Mouse (Mus musculus) intestine, embryonic 15.5 days (tissue): ENCODE data around the gene Smarcc2. TPM values are rescaled to one million over a fixed set of nuclear protein-coding genes. Genes with fewer than 3 reads are reported as not detected.

ENCODE experiments used
- ATAC-seq: fragments of 200-750 bp; cut with Nextera tagmentation; 2 replicates; pipeline ENCODE4 v1.8.0; 2017; ENCODE audit warnings: moderate TSS enrichment, moderate library complexity
- H3K27ac ChIP-seq: fragments of 300-500 bp; sonication (generic); 2 replicates; pipeline ENCODE4 v1.5.1; 2015; ENCODE audit warnings: mild to moderate bottlenecking, inconsistent platforms
- H3K27me3 ChIP-seq: fragments of 300-500 bp; sonication (generic); replicated peaks from 2 replicates; pipeline ENCODE4 v1.6.1; 2015; ENCODE audit warnings: inconsistent platforms
- H3K36me3 ChIP-seq: fragments of 300-500 bp; sonication (generic); 2 replicates; pipeline ENCODE4 v1.6.1; 2015; ENCODE audit warnings: inconsistent platforms
- H3K4me1 ChIP-seq: fragments of 300-500 bp; sonication (generic); replicated peaks from 2 replicates; pipeline ENCODE4 v1.6.1; 2015; ENCODE audit warnings: inconsistent platforms
- H3K4me2 ChIP-seq: fragments of 300-500 bp; sonication (generic); replicated peaks from 2 replicates; pipeline ENCODE4 v1.6.1; 2015; ENCODE audit warnings: mild to moderate bottlenecking, inconsistent platforms
- H3K4me3 ChIP-seq: fragments of 300-500 bp; sonication (generic); replicated peaks from 2 replicates; pipeline ENCODE4 v1.5.1; 2015; ENCODE audit warnings: inconsistent platforms
- H3K9ac ChIP-seq: fragments of 300-500 bp; sonication (generic); 2 replicates; pipeline ENCODE4 v1.6.1; 2015; ENCODE audit warnings: inconsistent platforms
- H3K9me3 ChIP-seq: fragments of 300-500 bp; sonication (generic); 2 replicates; pipeline ENCODE4 v1.6.1; 2016; ENCODE audit warnings: inconsistent platforms
- WGBS: fragments of 180-500 bp; shearing (Covaris S2); methylation state at CpG from one replicate; pipeline ENCODE4 v1.1.7; 2015; 5-methylcytosine and 5-hydroxymethylcytosine counted together
- polyA plus RNA-seq: library from polyadenylated mRNA; unstranded; fragments of >200 nt; fragmentation: Nextera tagmentation; extraction: Ambion mirVana; gene quantifications from 2 replicates; pipeline ENCODE4 v1.2.1, GENCODE M21; 2015

Gene Smarcc2
- polyA plus RNA-seq, 1 experiment from 2014 or later = 62.5 TPM

DNA sequence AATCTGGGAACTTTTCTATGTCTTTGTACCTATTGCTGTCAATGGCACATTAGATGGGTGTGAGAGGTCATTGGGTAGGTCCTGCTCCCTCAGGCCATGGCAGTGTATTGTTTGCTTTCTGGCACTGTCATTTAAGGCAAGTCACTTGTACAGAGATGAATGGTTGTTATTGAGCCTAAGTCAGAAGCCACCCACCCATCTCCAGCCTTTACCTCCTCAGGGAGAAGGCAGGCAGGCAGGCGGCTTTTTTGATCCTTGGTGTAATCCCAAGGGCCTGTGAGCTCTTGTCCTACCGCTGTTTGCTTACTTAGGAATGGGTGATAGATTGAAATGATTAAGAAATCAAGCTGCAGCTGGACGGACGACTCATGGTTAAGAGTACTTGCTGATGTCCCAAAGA, 29.6 kb upstream of the Smarcc2 start:
- Histone ChIP-seq H3K4me3 (no peak overlapping the region), H3K4me1 (no peaks in the 10 kb centered on the region), H3K36me3 (peaks cover 21% of the 10 kb centered on the region), H3K9me3 (no peaks in the 10 kb centered on the region), H3K9ac (no peak overlapping the region), H3K27me3 (no peaks in the 10 kb centered on the region), H3K27ac (no peak overlapping the region), H3K4me2 (no peak overlapping the region)
- WGBS = 79% methylated on average over 4 of the region's 4 CpGs
- ATAC-seq = no peak

DNA sequence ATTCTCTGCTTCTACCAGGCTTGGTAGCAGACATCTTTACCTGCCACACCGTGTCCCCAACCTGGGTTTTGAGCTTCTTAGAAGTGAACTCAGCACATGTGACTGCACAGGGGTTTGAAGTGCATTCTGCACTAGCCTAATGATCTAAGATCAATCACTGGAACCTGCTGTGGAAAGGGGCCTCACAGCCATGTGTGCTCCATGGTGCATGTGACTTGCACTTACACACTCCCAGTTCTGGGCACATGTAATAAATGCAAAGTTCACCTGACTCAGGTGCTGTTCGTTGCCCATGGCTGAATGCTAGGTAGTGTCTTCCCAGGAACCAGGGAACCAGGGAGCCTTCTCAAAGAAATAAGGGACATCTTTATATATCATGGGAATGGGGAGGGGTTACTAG, 25.6 kb upstream of the Smarcc2 start:
- H3K36me3 ChIP-seq = peaks cover 49% of the 10 kb centered on the region
- 84% methylated on average over 2 of the region's 2 CpGs for WGBS
- peak; percentile 74 for ATAC-seq
- no peak overlapping the region for H3K4me2 ChIP-seq
- no peaks in the 10 kb centered on the region for H3K4me1 ChIP-seq
- H3K27me3 ChIP-seq = no peaks in the 10 kb centered on the region
- no peak overlapping the region for H3K9ac ChIP-seq
- H3K4me3 ChIP-seq = no peak overlapping the region
- H3K9me3 ChIP-seq = no peaks in the 10 kb centered on the region
- H3K27ac ChIP-seq = no peak overlapping the region

DNA sequence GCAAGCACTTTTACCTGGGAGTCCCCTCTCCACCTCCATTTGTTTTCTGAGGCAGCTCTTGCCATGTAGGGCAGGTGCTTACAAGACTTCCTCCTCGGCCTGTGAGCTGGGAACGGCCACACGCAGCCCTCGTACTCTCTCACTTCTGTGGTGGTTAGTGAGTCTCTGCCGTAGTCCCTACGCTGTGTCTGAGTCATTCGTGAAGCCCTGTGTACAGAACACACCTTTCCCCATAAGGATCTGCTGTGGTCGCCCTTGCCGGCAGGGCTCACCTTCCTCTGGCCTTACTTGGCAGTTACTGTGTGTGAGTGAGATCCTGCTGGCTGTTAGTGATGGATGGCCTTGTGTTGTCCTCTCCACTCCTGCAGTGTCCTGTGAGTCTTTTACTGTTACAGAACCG, 24.4 kb upstream of the Smarcc2 start:
- WGBS = 81% methylated on average over 10 of the region's 10 CpGs

DNA sequence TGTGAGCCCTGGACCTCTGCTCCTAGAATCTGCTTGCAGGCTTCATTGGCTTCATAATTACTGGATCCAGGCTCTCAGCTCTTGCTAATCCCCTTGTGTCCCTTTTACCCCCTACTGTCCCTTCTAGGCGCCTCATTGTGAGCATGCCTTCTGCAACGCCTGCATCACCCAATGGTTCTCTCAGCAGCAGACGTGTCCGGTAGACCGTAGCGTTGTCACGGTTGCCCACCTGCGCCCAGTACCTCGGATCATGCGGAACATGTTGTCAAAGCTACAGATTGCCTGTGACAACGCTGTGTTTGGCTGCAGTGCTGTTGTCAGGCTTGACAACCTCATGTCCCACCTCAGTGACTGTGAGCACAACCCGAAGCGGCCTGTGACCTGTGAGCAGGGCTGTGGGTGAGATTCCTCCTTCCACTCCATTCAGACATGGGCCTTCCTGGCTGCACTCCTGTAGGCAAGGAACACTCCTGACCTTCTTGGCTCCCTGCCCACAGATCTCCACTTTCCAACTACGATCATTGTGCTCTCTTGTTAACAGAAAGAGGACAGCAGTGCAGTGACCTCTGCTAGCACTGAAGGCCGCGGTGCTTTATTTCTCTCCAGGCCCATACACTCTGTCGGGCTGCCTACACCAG, 23.7 kb upstream of the Smarcc2 start:
- H3K4me3 ChIP-seq = no peak overlapping the region
- H3K36me3 ChIP-seq = peaks cover 46% of the 10 kb centered on the region
- H3K4me2 ChIP-seq = no peak overlapping the region
- H3K27ac ChIP-seq = no peak overlapping the region
- no peaks in the 10 kb centered on the region for H3K4me1 ChIP-seq
- no peak for ATAC-seq
- no peak overlapping the region for H3K9ac ChIP-seq
- WGBS = 84% methylated on average over 17 of the region's 17 CpGs
- H3K27me3 ChIP-seq = no peaks in the 10 kb centered on the region
- H3K9me3 ChIP-seq = no peaks in the 10 kb centered on the region

More for the DNA sequence above, 24.4 kb upstream of the Smarcc2 start:
- no peak for ATAC-seq
- no peaks in the 10 kb centered on the region for H3K9me3 ChIP-seq
- H3K27me3 ChIP-seq = no peaks in the 10 kb centered on the region
- H3K4me3 ChIP-seq = no peak overlapping the region
- no peak overlapping the region for H3K27ac ChIP-seq
- no peak overlapping the region for H3K9ac ChIP-seq
- no peaks in the 10 kb centered on the region for H3K4me1 ChIP-seq
- H3K4me2 ChIP-seq = no peak overlapping the region
- peaks cover 48% of the 10 kb centered on the region for H3K36me3 ChIP-seq

DNA sequence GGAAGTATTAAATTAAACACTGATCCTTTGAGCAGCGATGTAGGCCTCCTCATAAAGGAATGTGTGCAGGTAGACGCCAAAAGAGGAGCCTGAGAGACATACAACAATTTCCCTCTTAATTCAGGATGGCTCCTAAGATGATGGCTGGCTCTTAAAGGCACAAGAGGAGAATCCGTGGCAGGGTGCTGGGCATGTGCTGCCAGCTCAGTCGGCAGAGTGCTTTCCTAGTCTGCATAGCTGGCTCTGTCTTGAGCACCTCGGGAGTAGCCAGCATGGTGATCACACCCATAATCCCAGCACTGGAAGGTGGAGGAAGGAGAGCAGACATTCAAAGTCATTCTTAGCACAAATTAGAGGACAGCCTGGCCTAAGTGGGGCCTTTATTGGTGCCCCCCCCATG, 23.2 kb upstream of the Smarcc2 start:
- Histone ChIP-seq H3K4me2 (no peak overlapping the region), H3K36me3 (peaks cover 46% of the 10 kb centered on the region), H3K9ac (no peak overlapping the region), H3K4me3 (no peak overlapping the region), H3K4me1 (no peaks in the 10 kb centered on the region), H3K9me3 (no peaks in the 10 kb centered on the region), H3K27ac (no peak overlapping the region), H3K27me3 (no peaks in the 10 kb centered on the region)
- 86% methylated on average over 5 of the region's 5 CpGs for WGBS
- ATAC-seq = no peak

DNA sequence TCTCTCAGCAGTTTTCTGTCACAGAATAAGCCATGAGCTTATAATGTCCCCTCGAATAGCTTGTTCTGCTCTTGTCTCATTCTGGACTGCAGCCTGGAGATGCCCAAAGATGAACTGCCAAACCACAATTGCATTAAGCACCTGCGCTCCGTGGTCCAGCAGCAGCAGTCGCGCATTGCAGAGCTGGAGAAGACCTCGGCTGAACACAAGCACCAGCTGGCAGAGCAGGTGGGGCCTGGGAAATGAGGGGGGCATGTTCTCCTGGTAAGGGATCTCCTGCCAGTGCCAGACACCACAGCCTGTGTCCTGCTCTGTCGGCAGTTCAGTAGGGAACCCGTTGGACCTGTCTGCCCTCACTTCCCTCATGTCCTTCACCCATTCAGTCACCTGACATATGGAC, 22.7 kb upstream of the Smarcc2 start:
- H3K27ac ChIP-seq = no peak overlapping the region
- no peak overlapping the region for H3K4me3 ChIP-seq
- H3K4me2 ChIP-seq = no peak overlapping the region
- H3K9ac ChIP-seq = no peak overlapping the region
- H3K27me3 ChIP-seq = no peaks in the 10 kb centered on the region
- no peaks in the 10 kb centered on the region for H3K4me1 ChIP-seq
- peaks cover 50% of the 10 kb centered on the region for H3K36me3 ChIP-seq
- no peak for ATAC-seq
- 91% methylated on average over 8 of the region's 8 CpGs for WGBS
- no peaks in the 10 kb centered on the region for H3K9me3 ChIP-seq

DNA sequence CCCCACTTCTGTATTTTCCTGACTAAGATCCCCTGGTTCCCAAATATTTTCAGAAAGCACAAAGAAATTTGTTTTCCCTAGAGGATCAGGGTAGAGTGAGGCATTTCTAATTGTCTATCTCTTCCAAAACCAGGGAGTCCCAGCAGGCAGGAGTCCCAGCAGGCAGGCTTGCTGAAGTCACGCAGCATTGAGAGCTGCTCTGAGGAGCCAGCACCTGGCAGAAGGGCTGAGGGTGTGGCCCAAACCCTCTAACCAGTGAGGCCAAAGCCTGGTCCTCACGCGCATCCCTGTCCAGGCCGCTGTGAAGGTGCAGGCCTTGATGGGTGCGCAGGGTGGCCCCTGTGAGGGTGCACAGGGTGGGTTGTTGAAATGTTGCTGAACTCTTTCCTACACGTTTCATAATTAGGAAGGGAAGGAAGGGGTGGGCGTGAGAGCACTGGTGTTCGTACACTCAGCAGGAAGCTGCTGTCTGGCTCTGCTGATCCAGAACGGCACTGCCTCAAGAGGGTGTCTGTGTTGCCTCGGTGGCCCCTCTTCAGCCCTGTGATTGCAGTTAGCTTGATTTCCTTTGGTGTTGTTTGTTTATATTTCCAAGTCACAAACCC, 20.3 kb upstream of the Smarcc2 start:
- Histone ChIP-seq H3K4me1 (no peaks in the 10 kb centered on the region), H3K4me3 (no peak overlapping the region), H3K36me3 (peaks cover 45% of the 10 kb centered on the region), H3K4me2 (no peak overlapping the region), H3K27ac (no peak overlapping the region), H3K9me3 (no peaks in the 10 kb centered on the region), H3K9ac (no peak overlapping the region), H3K27me3 (no peaks in the 10 kb centered on the region)
- WGBS = 67% methylated on average over 10 of the region's 10 CpGs
- no peak for ATAC-seq

DNA sequence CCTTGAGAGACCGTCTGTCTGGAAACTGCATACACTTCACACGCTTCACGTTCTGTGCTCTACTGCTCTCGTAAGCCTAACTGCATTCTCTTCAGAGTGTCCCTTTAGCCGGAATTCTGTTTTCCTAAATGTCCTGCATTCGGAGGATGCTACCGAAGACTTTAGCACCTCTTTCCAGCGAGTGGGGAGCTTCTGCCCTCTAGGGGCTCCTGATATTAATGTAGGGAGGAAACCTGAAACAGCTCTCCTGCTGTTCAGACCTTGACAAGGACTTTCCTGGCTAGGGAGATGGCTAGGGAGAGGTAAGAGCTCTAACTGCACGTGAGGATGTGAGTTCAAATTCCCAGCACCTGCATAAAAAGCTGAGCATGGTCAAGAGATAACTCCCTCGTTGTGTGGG, 18.6 kb upstream of the Smarcc2 start:
- no peak overlapping the region for H3K4me2 ChIP-seq
- peaks cover 41% of the 10 kb centered on the region for H3K36me3 ChIP-seq
- no peaks in the 10 kb centered on the region for H3K4me1 ChIP-seq

DNA sequence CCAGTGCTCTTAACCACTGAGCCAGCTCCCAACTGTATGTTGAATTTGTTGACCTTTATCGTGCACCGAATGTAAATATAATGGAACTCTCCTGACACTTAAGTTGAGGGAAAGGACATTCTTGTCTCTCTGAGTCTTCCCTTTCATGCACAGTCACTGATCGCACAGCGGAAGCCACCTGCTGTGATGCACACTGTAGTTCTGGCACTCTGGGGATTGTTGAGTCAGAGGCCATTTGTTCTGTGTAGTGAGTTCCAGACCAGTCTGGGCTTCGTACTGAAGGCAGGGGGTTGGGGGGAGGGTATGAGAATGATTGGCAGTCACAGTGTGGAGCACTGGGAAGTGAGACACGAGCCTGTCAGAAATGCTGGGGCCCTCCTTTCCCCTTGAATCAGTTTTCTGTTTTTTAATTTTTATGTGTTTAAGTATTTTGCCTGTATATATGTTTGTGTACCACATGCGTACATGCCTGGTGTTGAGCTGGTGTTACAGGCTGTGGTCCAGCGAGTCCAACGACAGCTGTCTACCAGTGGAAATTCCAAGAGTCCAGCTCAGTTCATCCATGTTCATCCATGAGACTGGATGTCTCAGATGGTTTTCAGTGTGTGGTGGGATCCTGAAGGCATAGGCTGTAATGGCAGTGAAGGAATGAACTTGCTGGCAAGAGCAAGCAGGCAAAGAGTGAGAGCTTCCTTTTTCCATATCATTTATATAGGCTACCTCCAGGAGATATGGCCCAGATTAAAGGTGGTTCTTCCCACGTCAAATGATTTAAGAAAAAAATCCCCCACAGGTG, 17.5 kb upstream of the Smarcc2 start:
- H3K4me1 ChIP-seq = no peaks in the 10 kb centered on the region
- 88% methylated on average over 10 of the region's 10 CpGs for WGBS
- no peak for ATAC-seq
- no peak overlapping the region for H3K27ac ChIP-seq
- no peak overlapping the region for H3K4me3 ChIP-seq
- H3K27me3 ChIP-seq = no peaks in the 10 kb centered on the region
- H3K36me3 ChIP-seq = peaks cover 30% of the 10 kb centered on the region
- no peak overlapping the region for H3K4me2 ChIP-seq
- H3K9ac ChIP-seq = no peak overlapping the region
- H3K9me3 ChIP-seq = no peaks in the 10 kb centered on the region

More for the DNA sequence above, 18.6 kb upstream of the Smarcc2 start:
- no peaks in the 10 kb centered on the region for H3K27me3 ChIP-seq
- no peak overlapping the region for H3K4me3 ChIP-seq
- no peaks in the 10 kb centered on the region for H3K9me3 ChIP-seq
- WGBS = 57% methylated on average over 10 of the region's 10 CpGs
- H3K9ac ChIP-seq = no peak overlapping the region
- ATAC-seq = no peak
- no peak overlapping the region for H3K27ac ChIP-seq

DNA sequence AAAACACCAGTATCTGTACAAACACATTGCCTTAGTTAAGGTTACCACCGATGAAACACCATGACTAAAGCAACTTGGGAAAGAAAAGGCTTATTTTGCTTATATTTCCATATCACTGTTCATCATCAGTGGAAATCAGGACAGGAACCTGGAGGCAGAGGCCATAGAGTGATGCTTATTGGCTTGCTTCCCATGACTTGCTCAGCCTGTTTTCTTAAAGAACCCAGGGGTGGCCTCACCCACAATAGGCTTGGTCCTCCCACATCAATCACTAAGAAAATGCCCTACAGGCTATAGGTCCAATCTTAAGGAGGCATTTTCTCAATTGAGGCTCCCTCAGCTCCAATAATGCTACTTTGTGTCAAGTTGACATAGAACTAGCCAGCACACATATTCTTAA, 16.3 kb upstream of the Smarcc2 start:
- no peaks in the 10 kb centered on the region for H3K27me3 ChIP-seq
- no peak overlapping the region for H3K9ac ChIP-seq
- 89% methylated on average over 1 of the region's 1 CpGs for WGBS
- no peaks in the 10 kb centered on the region for H3K4me1 ChIP-seq
- no peak overlapping the region for H3K27ac ChIP-seq
- H3K9me3 ChIP-seq = no peaks in the 10 kb centered on the region
- peaks cover 21% of the 10 kb centered on the region for H3K36me3 ChIP-seq
- no peak overlapping the region for H3K4me3 ChIP-seq
- ATAC-seq = no peak
- H3K4me2 ChIP-seq = no peak overlapping the region

DNA sequence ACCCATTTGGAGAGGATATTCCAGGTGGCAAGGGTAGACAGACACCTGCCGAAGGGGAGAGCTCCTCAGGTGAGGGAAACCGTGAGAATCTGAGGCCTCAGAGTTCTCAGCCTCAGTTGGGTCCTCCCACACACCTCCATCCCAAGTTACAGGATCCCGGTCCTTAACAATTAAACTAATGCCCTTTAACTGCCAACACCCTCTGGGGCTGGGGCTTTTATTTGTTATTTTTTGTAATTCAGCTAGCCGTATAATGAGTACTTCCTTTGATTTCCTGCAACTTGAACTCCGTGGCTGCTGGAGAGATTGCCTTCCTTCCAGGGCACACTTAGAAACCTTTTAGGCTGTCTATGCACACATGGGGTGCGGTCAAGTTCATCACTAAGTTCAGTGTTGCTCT, 14.7 kb upstream of the Smarcc2 start:
- Histone ChIP-seq H3K4me1 (no peaks in the 10 kb centered on the region), H3K9ac (no peak overlapping the region), H3K36me3 (peaks cover 11% of the 10 kb centered on the region; the same call in 1 of the 2 replicates), H3K4me3 (no peak overlapping the region), H3K9me3 (no peaks in the 10 kb centered on the region), H3K27me3 (no peaks in the 10 kb centered on the region), H3K27ac (no peak overlapping the region), H3K4me2 (no peak overlapping the region)
- no peak for ATAC-seq
- WGBS = 69% methylated on average over 6 of the region's 6 CpGs

DNA sequence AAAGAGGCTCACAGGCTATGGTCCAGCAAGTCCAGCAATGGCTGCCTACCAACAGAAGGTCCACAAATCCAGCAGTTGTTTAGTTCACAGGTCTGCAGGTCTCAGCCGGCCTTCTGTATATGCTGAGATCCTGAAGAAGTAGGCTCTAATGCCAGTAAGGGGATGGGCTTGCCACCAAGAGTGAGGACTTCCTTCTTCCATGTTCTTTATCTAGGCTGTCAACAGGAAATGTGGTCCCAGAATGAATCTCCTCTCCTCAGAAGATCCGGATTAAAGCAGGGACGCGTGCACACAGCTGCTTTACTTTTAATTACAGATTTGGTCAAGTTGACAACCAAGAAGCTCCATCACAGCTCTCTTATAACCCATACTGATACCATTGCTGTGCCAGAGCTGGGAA, 13.6 kb upstream of the Smarcc2 start:
- ATAC-seq = no peak
- Histone ChIP-seq H3K9me3 (no peaks in the 10 kb centered on the region), H3K36me3 (0 out of 2 replicates have a peak, but pooled peaks cover 3% of the 10 kb centered on the region), H3K9ac (no peak overlapping the region), H3K27ac (no peak overlapping the region), H3K4me2 (no peak overlapping the region), H3K4me1 (no peaks in the 10 kb centered on the region), H3K27me3 (no peaks in the 10 kb centered on the region), H3K4me3 (no peak overlapping the region)
- 72% methylated on average over 4 of the region's 4 CpGs for WGBS
